Mouse (Mus musculus) retina, postnatal 1 day (tissue): ENCODE measurements at regions not wholly inside any gene's neighbourhood (a gene's known extent, or its start where the extent isn't known, plus 50 kb on each side); places are given as distances from the start of the nearest gene placed in this dataset.

Experiments used
- DNase-seq: peaks from one replicate; pipeline ENCODE4 v3.0.0-alpha.2; 2012

DNA sequence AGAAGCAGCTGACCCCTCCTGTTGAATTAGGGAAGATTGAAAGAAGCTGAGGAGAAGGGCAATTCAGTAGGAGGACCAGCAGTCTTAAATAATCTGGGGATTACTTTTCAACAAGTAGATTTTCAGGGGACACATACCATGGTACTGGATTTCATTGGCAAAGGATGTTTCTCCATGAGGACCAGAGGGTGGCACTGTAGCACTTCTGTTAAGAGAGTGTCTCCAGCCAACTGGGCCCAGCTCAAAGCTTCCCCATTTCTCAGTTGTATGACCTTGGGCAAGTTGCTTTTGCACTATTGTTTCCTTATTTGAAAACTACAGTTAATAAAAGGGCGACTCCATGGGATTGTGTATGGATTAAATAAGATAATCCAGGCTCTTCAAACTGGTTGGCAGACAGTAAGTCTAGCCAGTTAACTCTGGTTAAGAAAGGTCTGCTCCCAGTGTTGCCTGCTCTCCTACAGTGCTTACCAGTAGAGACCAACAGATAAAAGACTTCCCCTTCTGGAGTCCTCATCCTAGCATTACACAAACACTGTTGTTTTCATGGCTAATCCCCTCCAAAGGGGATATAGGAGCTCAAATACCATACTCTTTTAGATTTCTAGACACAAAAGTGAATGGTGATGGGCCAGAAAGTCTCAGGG lies 259.9 kb downstream of the Stim2 start:
- peak; percentile 78 for DNase-seq

DNA sequence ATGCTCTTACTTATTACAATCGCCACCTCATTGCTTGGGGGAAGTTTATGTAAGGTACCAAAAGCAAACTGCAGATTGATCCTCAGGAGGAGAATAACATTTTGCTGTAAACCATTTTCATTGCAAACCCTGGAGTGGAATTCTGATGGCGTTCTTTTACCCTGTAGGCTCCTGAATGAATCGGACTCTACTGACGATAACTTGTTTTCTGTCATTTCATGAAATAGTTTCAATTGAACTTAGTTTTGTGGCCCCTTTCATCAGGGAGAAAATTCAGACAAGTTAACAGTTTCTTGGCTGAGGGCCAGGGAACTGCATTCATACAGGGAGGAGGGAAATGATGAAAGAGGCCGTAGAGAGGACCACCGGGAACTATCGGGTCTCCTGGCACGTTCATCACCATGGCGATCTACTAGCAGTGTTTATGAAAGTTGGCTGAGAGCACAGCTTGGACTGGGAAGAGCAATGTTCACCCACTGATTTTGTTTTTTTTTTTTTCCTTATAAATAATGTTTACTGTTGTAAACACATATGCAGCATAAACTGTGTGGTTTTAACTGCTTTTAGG lies 266.7 kb downstream of the Stim2 start:
- peak; percentile 74 for DNase-seq

DNA sequence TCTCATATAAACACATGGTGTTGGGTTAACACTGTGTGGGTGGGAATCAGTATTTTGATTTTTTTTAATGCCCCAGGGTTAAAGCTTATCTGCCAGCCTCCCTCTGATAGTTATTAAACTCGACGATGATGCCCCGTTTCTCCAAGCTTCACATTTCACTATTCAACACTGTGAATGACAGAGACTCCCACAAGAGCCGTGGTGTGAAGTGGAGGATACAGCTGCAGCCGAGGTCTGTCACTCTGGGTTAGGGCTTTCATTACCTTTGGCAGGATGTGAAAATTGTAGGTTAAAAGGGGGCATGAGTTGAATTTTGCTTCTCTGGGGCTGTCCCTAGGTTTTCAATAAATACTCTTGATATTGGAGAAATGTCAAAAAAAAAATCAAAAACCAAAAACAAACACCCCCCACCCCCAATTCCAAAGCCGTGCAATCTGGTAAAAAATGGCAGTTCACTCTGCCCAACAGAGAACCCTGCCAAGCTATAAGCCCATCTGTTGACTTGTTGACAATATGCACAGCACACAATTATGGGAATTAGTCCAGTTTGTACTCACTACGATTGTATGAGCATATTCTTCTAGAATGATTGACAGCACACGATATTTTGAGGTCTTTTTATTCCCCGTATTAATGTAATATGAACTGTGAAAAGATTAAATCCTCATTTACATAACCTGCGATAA lies 269.7 kb downstream of the Stim2 start:
- no peak for DNase-seq

DNA sequence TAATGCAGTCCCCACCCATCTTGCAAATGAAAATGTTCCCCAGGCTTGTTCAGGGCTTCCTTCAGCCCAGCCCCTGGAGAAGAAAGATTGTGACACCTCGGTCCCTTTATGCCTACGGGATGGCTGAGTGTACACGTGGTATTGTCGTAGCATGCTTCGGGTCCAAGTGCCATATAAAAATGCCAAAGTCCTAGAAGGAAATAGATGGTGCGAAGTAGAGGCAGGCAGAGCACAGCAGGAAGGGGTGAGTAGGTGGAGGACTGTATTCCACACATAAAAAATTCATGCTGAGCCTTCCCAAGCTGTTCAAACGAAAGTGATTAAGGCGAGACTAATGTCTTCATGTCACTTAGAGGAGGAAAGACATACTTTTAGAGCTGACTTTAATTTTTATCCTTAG lies 281.1 kb downstream of the Stim2 start:
- DNase-seq = no peak

DNA sequence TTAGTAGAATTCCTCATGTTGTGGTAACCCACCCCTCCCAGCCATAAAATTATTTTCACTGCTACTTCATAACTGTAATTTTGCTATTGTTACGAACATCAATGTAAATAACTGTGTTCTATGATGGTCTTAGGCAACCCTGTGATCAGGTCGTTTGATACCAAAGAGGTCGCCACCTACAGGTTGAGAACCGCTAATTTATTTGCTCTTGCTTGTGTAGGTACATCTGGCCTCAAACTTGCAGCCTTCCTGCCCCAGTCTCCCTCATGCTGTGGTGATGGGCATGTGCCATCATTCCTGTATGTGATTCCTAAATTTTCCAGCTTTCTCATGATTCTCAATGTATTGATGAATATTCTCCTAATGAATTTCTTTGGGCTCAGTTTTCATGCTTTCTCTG lies 282.4 kb downstream of the Stim2 start:
- no peak for DNase-seq

DNA sequence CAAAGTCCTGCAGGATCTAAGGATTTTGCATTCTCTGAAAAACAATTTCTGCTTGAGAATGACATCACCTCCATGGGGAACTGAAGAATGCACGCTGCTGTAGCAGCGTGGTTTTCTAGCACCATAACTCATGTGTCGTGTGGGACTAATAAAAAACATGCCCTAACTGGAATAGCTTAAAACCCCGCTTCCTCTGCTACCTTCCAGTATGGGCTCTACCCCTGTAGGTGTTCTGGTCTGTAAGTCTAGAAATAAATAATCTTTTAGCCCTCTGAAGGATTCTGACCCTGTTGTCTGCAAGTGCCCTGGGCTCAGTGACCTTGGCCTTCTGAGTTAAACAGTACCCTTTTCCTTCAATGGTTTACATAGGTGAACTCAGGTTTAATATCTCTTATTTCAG lies 282.8 kb downstream of the Stim2 start:
- no peak for DNase-seq

DNA sequence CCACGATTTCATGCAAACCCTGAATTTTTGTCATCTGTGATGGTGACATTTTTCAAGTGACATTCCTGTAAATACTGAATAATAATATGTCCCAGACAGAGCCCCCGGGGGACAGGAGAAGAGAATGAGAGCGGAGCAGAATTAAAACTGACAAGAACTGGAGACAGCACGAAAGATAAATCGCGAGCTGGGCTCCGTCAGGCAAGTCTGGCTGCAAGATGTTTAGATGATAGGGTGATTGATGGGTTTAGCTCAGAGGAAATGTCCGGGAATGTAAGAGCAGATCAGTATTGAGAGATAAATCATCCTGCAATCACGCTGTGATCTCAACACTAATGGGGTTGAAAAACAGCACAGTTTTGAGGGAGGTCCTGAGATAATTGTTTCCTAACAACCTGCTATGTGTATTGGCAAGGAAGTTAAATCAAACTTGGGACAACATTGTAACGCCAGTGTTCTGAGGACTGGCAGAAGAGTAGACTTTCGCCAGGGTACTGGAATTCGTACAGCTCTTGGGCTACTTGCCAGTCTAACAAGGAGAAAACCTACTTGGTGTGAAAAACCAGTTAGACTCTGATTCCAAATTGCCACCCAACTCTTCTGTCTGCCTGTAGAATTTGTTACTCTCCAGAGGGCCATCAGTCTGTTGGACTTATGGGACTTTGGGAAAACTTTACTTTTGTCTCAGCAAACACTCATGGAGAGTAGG lies 292.2 kb downstream of the Stim2 start:
- DNase-seq = peak; percentile 56

DNA sequence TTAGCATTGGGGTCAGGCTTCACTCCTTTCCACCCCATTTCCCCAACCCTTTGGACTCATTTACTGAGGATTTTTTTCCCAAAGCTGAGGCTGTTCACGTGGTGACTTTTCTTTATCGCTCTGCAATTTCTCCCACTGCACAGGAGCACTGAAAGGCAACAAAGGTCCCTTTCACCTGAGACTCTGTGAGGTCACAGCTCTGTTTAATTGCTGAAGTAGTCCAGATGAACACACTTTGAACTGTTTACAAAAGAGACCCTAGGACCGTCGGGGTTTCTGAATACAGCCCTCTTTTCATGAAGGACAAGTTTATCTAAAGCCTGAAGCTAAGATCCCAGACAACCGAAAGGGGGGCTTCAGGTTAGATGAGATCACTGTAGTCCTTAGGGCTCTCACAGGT lies 293.6 kb downstream of the Stim2 start:
- no peak for DNase-seq

DNA sequence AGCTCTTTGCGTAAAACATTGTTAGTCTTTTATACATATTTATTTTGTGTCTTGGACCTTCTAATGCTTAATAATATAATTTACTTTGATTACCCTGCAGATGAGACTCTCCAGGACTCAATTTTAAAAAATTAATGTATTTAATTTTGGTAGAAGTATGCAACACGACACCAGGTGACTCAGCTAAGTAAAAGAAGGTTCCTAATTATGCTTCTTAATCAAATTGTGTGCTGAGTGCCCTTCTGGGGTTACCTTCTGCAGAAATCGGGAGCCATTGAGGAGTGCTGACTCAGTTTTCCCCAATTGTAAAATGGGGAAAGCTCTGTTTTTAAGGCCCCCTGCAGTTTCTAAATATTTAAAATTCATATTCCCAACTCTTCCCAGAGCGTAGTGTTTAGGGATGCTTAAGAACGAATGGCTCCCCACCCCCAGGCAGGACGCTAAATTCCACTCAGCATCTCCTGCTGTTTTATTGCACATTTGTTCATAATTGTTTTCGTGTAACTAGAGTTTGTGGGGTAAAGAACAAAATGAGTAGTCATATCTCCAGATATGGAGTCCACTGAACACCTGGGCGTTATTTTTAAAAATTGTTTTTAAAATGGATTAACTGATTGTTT lies 315.5 kb downstream of the Stim2 start:
- DNase-seq = no peak

DNA sequence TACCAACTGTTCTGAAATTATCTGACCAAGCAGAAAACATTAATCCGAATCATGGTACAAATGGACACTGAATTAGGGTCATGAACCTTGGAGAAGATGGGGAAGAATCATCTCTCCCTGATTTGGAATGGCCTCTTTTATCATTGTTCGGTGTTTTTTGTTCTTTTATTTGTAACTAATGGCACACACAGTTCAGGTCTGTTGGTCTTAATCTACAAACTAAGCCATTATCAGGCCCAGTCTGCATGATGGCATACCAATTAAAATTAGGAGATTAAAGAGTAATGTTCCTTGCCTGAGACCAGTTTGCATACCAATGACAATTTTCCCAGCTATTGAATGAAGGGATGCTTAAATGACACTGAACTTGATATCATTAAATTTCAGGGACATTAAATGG lies 332.1 kb downstream of the Stim2 start:
- DNase-seq = peak; percentile 19

DNA sequence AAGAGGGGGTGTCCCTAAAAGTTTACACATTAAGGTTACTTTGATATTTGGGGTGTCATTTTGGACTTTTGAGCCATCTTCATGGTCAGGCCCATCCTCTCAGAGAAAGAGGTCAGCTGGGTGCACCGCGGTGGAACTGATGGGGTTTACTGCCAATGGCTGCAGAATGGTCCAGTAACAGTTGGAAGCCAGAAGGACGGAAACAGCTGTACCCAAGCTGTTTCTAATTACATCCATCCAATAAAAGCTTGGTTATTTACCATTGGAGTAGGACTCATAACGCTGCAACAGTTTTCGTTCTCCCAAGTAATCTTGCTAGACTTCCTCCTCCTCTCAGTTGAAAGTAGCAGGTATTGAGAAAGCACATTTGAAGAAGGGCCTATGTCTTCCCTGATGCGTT lies 344.7 kb downstream of the Stim2 start:
- no peak for DNase-seq

DNA sequence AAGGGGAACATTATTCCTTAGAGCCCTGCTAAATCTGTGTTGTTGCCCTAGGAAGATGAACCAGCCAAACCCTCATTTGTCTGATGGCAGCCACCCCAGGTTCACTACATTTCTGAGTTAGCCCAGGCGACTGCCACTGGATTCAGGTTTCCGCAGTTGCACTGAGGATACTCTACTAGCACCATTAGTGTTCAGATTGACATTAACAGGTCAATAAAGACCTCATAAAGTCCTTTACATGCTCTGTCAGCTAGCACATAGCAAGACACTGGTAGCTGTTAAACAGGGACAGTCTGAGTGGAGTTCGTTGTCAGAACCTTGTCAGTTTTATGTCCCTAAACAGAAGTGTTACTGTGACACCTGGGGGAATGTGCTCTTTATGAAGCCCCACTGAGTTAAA lies 345.1 kb downstream of the Stim2 start:
- no peak for DNase-seq

DNA sequence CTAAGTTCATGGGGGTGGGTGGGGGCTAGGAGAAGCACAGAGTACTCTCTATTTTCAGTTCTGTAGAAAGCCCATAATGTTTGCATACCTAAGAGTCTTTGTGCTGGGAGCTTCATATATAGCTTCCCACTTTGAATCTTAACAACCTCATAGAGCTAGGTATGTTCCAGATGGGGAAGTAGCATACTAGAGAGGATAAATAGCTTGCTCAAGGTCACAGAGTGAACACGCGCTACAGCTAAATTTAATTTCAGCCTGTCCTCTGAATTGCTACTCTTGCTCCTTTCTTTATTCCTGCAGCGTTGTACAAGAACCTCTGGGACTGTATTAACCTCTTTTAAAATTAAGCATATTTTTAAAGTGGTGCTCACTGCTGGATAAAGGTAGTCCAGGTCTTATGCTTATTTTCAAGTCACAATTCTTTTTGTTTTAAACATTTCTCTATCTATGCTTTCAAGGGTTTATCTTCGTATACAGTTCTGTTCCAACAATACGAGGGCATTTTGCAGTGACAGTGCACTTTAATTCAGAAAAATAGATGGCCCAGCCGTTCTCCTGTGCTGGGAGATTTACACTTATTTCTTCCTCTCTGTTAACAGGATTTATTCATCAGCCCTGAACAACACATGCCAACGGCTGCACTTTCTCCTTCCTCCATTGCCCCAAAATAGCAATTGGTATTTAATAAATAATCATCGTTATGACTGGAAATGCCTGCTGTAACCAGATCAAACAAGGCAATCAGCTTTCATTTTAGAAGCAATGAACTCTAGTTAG lies 350.7 kb downstream of the Stim2 start:
- DNase-seq = no peak

DNA sequence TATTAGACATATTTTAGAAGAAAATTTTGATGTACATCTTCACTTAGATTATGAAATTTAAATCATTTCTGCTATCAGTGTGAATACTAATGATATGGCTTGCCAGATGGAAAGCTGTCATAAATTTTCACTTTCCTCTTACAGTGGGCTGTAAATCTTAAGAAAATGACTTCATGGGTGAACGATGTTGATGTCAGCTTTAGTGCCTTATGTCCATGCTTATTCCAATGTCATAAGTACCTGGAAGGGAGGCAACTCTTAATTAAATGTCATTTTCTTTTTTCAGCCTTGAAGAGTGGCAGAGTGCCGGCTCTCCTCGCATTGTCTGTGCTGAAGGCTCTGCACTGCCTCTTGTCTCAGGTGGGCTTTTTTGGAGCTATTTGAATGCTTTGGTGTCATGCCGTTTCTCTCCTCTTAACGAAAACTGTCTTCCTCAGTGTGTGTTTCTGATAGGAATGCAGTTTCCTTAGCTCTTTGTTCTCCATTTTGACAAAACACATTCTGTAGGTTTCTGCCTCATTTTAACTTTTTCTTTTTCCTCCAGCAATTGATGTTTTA lies 351.6 kb downstream of the Stim2 start:
- no peak for DNase-seq

DNA sequence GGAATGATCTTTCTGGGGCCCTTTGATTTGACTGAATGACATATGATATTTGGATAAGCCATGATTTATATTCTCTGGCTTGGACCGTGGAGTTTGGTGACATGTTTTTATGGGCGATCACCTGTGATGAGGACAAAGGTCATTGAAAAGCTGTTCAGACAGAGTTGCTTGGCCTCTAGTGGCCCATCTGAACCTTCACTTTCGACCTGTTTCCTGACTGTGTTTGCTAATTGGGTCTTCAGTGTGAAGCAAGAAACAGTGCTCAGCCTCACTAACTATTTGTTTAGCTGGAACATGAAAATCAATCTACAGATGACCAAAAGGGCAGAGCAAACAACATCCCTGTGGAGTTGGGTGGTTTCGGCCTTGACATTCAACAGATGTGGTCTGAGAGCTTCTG lies 357.8 kb downstream of the Stim2 start:
- DNase-seq = no peak

DNA sequence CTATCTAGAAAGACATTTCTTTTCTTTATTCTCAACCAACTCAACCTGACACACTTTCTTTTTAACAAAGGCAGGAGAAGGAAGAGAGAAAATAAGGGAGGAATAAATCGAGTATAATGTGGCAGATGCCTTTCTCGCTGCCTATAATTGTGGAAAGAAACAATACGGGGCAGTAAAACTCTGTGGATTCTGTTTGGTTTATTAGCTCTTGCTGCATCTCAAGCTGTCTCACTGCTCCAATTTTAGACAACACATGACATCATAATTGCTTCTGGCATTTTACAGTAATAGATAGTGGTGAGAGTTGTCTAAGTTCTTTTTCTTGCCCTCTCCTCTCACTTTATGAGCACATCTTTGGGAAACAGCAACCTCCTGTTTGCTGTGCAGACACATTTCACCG lies 359.2 kb downstream of the Stim2 start:
- peak; percentile 4 for DNase-seq

DNA sequence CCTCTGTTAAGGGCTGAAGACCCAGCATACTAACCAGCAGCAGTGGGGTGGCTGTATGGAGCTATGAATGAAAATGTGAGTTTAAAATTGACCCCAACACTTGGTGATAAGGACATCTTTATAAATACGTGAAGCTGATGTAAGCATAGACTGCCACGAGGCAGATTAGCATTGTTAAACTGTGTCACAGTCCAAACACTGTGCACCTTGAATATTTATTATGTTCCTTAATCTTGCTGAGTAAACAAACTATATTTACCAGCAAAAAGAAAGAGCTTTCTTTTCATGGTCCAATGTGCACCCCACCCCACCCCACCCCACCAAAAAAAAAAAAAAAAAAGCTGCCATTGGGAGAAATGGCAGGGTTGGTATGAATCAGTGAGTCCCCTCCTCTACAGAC lies 359.9 kb downstream of the Stim2 start:
- no peak for DNase-seq
